Mouse (Mus musculus) E14TG2a.4 (cell line): ENCODE measurements around the gene Rbfox1.

Experiments used
- CTCF ChIP-seq: conservative IDR thresholded peaks from 2 replicates; pipeline ENCODE4 v1.5.1; 2014; ENCODE audit warnings: low read length
- NANOG ChIP-seq: IDR thresholded peaks from 2 replicates; pipeline ENCODE4 v1.6.1; 2014; ENCODE audit warnings: borderline replicate concordance, low read length, mixed read lengths
- POU5F1 ChIP-seq: IDR thresholded peaks from 2 replicates; pipeline ENCODE4 v1.6.1; 2014; ENCODE audit warnings: low read length, borderline replicate concordance

DNA sequence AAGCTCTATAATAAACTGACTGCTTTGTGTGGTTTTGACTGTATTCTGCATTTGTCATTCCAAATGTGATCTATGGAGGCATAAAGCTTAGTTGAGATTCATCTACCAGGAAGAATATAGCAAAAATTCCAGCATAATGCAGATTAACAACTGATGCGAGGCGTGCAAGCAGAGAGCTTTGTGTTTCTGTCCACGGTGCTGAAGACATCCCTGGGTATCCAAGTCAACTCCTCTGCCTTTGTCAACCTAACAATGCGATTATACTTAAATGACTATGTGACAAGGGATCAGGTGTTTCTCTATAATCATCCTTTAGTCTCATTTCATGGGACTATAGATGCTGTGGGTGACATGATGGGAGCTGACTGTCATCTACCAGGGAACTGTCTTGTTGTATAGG is 1316.7 kb downstream of the Rbfox1 start:
- TF ChIP-seq CTCF, result no peak
- no peak for TF ChIP-seq NANOG
- no peak for TF ChIP-seq POU5F1
